Mouse (Mus musculus): ENCODE results near the gene Selenov.

- no peak for TF ChIP-seq CTCF (IDR thresholded peaks at IDR 0.05; ENCODE audit: low read depth, low read length)
- no peak for TF ChIP-seq POLR2A (IDR thresholded peaks at IDR 0.05; ENCODE audit: extremely low read depth, insufficient read depth, low read length)
Measured at GRCm38 (mm10) chr7:28262861-28263260, 28.1 kb downstream of the Selenov start.

Measured in liver, adult 2 months (tissue).